Mouse (Mus musculus) embryo, embryonic 10.5 days (tissue): ENCODE measurements around the gene Glt28d2.

Experiments used
- DNase-seq: peaks from one replicate; pipeline ENCODE4 v3.0.0-alpha.2; 2015; ENCODE audit warnings: low spot score

The Glt28d2 gene

GRCm38 (mm10) chr3:85827283-85827682 is 60.0 kb downstream of the Glt28d2 start:
- no peak for DNase-seq

DNA sequence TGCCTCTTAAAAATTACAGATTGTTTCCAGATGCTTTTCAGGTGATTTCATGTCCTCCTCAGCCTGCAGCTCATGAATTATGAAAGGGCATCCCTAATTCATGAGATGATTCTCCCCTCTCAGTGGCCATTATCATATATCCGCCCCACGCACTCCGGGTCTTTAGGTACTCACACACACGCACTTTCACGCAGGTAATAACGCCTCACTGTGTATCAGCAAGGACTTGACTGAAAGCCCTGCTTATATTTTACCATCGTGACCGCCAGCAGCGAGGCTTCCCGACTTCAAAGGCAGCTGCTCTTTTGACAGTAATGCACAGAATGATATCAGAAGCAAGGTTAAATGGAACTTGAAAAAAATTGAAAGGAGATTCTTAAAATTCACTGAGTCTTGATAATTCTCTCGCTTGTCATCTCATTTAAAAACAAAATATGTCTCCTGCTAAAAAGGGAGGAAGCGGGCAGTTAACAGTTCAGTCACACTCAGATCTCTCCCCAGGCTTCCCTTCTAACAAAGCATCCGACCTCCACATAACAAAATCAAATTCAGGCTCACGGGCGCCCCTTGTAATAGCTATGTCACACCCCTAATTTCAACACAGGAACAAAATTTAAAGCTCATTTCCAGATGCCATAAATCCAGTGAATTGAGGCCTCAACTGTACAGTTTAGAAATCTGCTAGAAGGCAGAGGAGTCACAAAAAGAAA is 66.3 kb downstream of the Glt28d2 start:
- DNase-seq, result no peak
